Mouse (Mus musculus) limb, embryonic 11.5 days (tissue): ENCODE data around the gene Hcfc2. TPM values are rescaled to one million over a fixed set of nuclear protein-coding genes. Genes with fewer than 3 reads are reported as not detected.
A peak's percentile ranks its signal among the peaks of the same experiment; 100 is the strongest.

Experiments
- ATAC-seq: fragments of 200-750 bp; cut with Nextera tagmentation; 2 replicates; pipeline ENCODE4 v1.8.0; 2017; ENCODE audit warnings: low read depth; ENCODE audit not compliant: insufficient number of reproducible peaks, low FRiP score, low TSS enrichment
- DNase-seq: peaks from one replicate; pipeline ENCODE4 v3.0.0-alpha.2; 2015; ENCODE audit warnings: low spot score
- H3K27ac ChIP-seq: fragments of 300-500 bp; sonication (generic); replicated peaks from 2 replicates; pipeline ENCODE4 v1.5.1; 2014; ENCODE audit warnings: low read depth, mild to moderate bottlenecking, low read length
- H3K27me3 ChIP-seq: fragments of 300-500 bp; sonication (generic); 2 replicates; pipeline ENCODE4 v1.6.1; 2014; ENCODE audit warnings: mild to moderate bottlenecking, low read length, mixed read lengths; ENCODE audit not compliant: control insufficient read depth, insufficient read depth
- H3K36me3 ChIP-seq: fragments of 300-500 bp; sonication (generic); 2 replicates; pipeline ENCODE4 v1.6.1; 2014; ENCODE audit warnings: mild to moderate bottlenecking, low read length, moderate library complexity, mixed read lengths; ENCODE audit not compliant: control insufficient read depth, insufficient read depth
- H3K4me1 ChIP-seq: fragments of 300-500 bp; sonication (generic); 2 replicates; pipeline ENCODE4 v1.6.1; 2014; ENCODE audit warnings: low read length, mixed read lengths; ENCODE audit not compliant: control insufficient read depth, insufficient read depth
- H3K4me2 ChIP-seq: fragments of 300-500 bp; sonication (generic); 2 replicates; pipeline ENCODE4 v1.6.1; 2014; ENCODE audit warnings: low read depth, mild to moderate bottlenecking, moderate library complexity; ENCODE audit not compliant: severe bottlenecking
- H3K4me3 ChIP-seq: fragments of 300-500 bp; sonication (generic); 2 replicates; pipeline ENCODE4 v1.5.1; 2014; ENCODE audit warnings: low read depth, low read length
- H3K9ac ChIP-seq: fragments of 300-500 bp; sonication (generic); 2 replicates; pipeline ENCODE4 v1.6.1; 2014; ENCODE audit warnings: mild to moderate bottlenecking, low read length
- H3K9me3 ChIP-seq: fragments of 300-500 bp; sonication (generic); 2 replicates; pipeline ENCODE4 v1.6.1; 2016; ENCODE audit warnings: low read length; ENCODE audit not compliant: control insufficient read depth
- WGBS: fragments of 180-500 bp; shearing (Covaris S2); extraction: QIAGEN DNeasy Blood & Tissue Kit; methylation state at CpG from one replicate; pipeline ENCODE4 v1.1.7; 2014; 5-methylcytosine and 5-hydroxymethylcytosine counted together
- polyA plus RNA-seq: library from polyadenylated mRNA; unstranded; fragments of >200 nt; fragmentation: Nextera tagmentation; extraction: Ambion mirVana; gene quantifications from 2 replicates; pipeline ENCODE4 v1.2.1, GENCODE M21; 2014

Gene Hcfc2
- polyA plus RNA-seq, 1 experiment from 2014 or later, result 32.2 TPM

DNA sequence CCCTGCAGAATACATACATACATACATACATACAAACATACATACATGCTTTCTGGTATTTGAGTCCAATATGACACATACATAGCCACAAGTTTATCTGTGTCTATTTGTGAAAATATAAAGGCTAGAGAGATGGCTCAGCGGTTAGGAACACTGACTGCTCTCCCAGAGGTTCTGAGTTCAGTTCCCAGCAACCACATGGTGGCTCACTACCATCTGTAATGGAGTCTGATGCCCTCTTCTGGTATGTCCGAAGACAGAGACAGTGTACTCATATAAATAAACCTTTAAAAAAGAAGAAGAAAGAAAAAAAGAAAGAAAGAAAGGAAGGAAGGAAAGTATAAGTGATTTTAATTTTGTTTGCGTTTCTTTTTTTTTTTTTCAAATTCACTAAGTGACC is 30.0 kb upstream of the Hcfc2 start:
- Histone ChIP-seq H3K9me3 (no peaks in the 10 kb centered on the region), H3K4me2 (no peak overlapping the region), H3K36me3 (no peaks in the 10 kb centered on the region), H3K27ac (no peak overlapping the region), H3K27me3 (no peaks in the 10 kb centered on the region), H3K4me1 (no peaks in the 10 kb centered on the region), H3K4me3 (no peak overlapping the region), H3K9ac (no peak overlapping the region)
- 58% methylated on average over 3 of the region's 3 CpGs for WGBS
- ATAC-seq (no peak), DNase-seq (no peak)

DNA sequence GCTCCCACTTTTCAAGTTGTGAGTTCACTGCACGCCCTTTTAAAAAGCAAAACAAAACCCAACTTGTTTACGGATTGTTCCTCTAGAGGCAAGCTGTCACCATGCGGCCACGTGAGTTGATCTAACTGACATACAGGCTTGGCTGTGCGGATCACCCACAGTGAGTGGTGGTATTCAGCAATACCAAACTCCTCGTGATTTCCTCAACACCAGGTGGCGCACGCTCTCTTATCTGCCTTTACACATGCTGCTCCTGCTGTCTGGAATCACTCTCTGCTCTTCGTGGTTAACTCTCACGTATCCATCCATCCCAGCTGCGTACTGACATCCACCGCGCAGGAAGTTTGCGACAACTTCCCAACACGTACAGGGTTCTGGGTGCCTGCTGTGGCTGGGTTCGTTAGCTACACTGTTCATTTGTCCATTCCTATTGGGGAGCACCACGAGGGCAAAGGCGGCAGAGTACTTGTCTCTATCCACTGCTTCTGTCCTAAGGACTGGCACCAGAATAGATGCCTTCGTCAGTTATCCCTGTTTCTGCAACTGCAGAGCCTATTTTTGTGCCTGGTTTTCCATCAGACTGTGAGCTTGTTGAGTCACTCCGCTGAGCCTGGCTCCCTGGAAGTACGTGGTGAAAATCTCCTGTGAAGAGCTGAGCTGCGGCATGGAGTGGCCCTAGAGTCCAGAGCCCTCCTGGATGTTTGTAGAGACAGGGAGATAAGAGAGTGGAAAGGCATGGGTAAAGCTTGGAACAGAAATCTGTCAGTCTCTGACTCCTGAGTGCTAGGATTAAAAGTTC is 29.3 kb upstream of the Hcfc2 start:
- H3K4me1 ChIP-seq, result no peaks in the 10 kb centered on the region
- peak; percentile 91 for DNase-seq
- H3K4me2 ChIP-seq, result no peak overlapping the region; the same call in 1 of the 2 replicates
- peak; percentile 88 for ATAC-seq
- 24% methylated on average over 22 of the region's 22 CpGs for WGBS
- no peak overlapping the region for H3K9ac ChIP-seq
- H3K27ac ChIP-seq, result no peak overlapping the region
- no peaks in the 10 kb centered on the region for H3K36me3 ChIP-seq
- H3K27me3 ChIP-seq, result no peaks in the 10 kb centered on the region
- H3K4me3 ChIP-seq, result no peak overlapping the region
- H3K9me3 ChIP-seq, result no peaks in the 10 kb centered on the region

DNA sequence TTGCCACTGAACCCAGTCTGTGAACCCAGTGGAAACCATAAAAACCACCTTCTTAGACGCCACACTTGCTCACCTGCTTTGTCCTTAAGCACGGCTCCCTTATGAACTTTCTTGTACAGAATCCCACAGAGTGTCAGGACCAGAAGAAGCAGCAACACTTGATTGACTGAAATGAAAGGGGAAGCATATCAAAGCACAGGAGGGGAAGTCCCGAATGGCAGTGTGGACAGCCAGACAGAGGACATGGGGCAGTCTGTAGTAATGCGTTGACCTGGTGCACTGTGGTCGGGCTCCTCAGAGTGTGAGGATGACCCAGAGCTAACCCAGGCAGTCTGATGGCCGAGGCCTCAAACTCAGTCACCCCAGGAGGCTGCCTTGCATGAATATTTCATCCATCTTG is 25.8 kb upstream of the Hcfc2 start:
- WGBS, result 85% methylated on average over 6 of the region's 6 CpGs
- no peak overlapping the region for H3K9ac ChIP-seq
- no peaks in the 10 kb centered on the region for H3K27me3 ChIP-seq
- no peak overlapping the region for H3K4me3 ChIP-seq
- H3K36me3 ChIP-seq, result no peaks in the 10 kb centered on the region
- H3K9me3 ChIP-seq, result no peaks in the 10 kb centered on the region
- H3K4me1 ChIP-seq, result no peaks in the 10 kb centered on the region
- no peak for DNase-seq
- H3K4me2 ChIP-seq, result no peak overlapping the region
- no peak for ATAC-seq
- no peak overlapping the region for H3K27ac ChIP-seq

DNA sequence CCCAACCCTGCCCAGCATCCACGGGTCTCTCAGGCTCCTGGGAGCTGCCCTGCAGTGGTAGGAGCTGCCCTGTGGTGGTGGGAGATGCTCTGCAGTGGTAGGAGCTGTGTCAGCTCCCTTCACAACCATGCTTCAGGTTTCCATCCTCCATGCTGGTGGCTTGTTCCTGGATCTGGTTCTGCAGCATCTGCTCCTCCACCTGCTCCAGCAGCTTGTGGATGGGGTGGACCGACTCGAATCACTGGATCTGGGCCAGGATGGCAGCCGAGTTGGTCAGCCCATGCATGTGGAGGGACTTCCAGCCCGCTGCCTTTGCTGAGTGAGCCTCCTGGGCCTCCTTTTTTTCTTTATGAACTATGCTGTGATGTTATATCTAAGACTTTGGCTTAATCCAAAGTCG is 19.0 kb upstream of the Hcfc2 start:
- Histone ChIP-seq H3K36me3 (no peaks in the 10 kb centered on the region), H3K9me3 (no peaks in the 10 kb centered on the region), H3K9ac (no peak overlapping the region), H3K27me3 (no peaks in the 10 kb centered on the region), H3K4me2 (no peak overlapping the region), H3K4me1 (no peaks in the 10 kb centered on the region), H3K27ac (no peak overlapping the region), H3K4me3 (no peak overlapping the region)
- 82% methylated on average over 6 of the region's 6 CpGs for WGBS
- ATAC-seq (no peak), DNase-seq (no peak)

DNA sequence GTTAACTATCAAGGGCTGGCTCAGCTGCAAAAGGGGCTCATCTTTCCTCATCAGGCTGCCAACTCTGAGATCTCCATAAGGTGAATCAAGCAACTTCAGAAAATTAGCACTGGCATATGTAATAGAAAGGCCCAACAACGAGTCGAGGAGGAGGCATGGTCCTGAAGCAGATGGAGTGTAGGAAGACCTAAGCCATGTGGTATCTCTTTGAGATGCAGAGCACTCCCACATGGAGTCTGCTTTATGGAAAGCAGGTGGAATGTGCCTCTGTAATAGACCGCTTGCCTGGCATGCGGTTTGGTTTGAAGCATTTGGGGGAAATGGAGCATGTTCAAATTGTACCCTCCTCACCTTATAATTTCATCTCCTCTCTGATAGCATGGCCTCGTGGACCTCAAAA is 15.2 kb upstream of the Hcfc2 start:
- no peak overlapping the region for H3K9ac ChIP-seq
- no peaks in the 10 kb centered on the region for H3K36me3 ChIP-seq
- no peaks in the 10 kb centered on the region for H3K9me3 ChIP-seq
- H3K4me3 ChIP-seq, result no peak overlapping the region
- H3K27ac ChIP-seq, result no peak overlapping the region
- DNase-seq (no peak), ATAC-seq (no peak)
- no peaks in the 10 kb centered on the region for H3K27me3 ChIP-seq
- no peak overlapping the region for H3K4me2 ChIP-seq
- 93% methylated on average over 5 of the region's 5 CpGs for WGBS
- H3K4me1 ChIP-seq, result no peaks in the 10 kb centered on the region

DNA sequence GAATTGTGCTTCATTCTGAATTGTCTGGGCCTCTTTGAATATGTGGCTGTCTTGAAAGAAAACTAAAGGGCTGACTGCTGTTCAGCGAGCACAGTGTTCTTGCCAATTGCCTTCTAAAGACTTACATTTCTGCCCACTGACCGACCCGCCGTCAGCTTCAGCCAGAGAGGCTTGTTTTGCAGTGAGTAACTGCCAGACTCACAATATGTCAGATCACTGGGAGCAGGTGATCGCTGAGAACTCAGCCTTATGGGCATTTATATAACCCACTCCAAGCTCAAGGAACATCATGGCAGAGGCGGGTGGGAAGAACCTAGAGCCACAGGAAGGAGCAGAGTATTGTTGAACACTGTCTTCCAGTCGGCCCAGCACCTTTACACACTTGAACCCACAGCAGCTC is 14.3 kb upstream of the Hcfc2 start:
- Histone ChIP-seq H3K27ac (no peak overlapping the region), H3K36me3 (no peaks in the 10 kb centered on the region), H3K9me3 (no peaks in the 10 kb centered on the region), H3K4me2 (no peak overlapping the region), H3K4me3 (no peak overlapping the region), H3K9ac (no peak overlapping the region), H3K4me1 (no peaks in the 10 kb centered on the region), H3K27me3 (no peaks in the 10 kb centered on the region)
- ATAC-seq, result no peak
- DNase-seq, result no peak
- 82% methylated on average over 7 of the region's 7 CpGs for WGBS

DNA sequence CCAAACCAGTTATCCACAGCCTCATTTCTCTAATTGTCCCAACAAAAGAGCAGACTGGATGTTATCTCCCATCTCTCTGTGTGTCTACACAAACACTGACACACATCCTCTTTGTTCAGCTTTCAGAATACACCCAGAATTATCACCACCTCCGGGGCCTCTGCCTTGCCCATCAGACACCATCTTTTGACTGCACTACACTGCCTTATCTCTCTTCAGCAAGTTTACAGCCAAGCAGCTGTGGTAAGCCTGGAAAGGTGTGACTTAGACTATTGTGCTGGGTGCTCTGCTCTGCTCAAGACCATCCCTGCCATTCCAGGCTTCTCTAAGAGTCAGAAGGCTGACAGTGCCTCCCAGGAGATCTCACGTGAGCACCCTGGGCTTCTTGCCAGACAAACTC is 10.5 kb upstream of the Hcfc2 start:
- Histone ChIP-seq H3K9ac (no peak overlapping the region), H3K4me1 (no peaks in the 10 kb centered on the region), H3K4me2 (no peak overlapping the region), H3K36me3 (no peaks in the 10 kb centered on the region), H3K9me3 (no peaks in the 10 kb centered on the region), H3K27me3 (no peaks in the 10 kb centered on the region), H3K4me3 (no peak overlapping the region), H3K27ac (no peak overlapping the region)
- ATAC-seq (no peak), DNase-seq (no peak)
- WGBS, result 78% methylated on average over 2 of the region's 2 CpGs

DNA sequence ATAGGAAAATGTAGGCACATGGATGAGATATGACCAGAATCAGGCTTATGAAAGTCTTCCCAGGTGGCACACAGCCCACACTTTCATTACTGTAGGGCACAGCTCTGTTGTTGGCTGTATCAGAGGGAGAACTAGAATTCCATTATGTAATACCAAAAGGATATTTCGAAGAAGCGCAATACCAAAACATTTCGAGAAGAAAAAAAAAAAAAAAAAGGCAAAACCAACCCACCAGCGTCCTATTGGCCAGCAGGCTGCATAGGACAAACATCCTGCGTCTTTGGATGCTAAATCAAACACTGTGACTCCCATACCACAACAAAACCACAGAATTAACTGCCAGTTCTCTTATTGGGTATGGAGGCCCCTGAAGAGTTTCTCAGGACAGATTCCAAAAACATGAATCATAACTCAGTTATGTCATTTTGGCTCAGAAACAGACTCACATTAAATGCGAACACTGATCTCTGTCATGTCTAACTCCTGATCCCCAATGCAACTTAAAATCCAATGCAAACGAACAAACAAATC is 6.2 kb upstream of the Hcfc2 start:
- ATAC-seq (no peak), DNase-seq (no peak)
- Histone ChIP-seq H3K4me2 (peak overlapping the region; percentile 43), H3K9me3 (no peaks in the 10 kb centered on the region), H3K27me3 (no peaks in the 10 kb centered on the region), H3K36me3 (no peaks in the 10 kb centered on the region), H3K4me3 (peak overlapping the region; percentile 3), H3K4me1 (peaks cover 4% of the 10 kb centered on the region; the same call in 1 of the 2 replicates), H3K9ac (no peak overlapping the region), H3K27ac (0 out of 2 replicates have a peak overlapping the region, but pooled peaks have one; percentile 82)
- 80% methylated on average over 7 of the region's 7 CpGs for WGBS
